Mouse (Mus musculus) hindbrain, embryonic 12.5 days (tissue): ENCODE results near the gene Rbm38. TPM values are rescaled to one million over a fixed set of nuclear protein-coding genes. Genes with fewer than 3 reads are reported as not detected.

ENCODE experiments used
- ATAC-seq: fragments of 200-750 bp; cut with Nextera tagmentation; 2 replicates; pipeline ENCODE4 v1.8.0; 2017; ENCODE audit warnings: moderate TSS enrichment; ENCODE audit not compliant: low FRiP score
- H3K27ac ChIP-seq: fragments of 300-500 bp; sonication (generic); 2 replicates; pipeline ENCODE4 v1.5.1; 2016; ENCODE audit warnings: mild to moderate bottlenecking
- H3K27me3 ChIP-seq: fragments of 300-500 bp; sonication (generic); 2 replicates; pipeline ENCODE4 v1.6.1; 2016; ENCODE audit warnings: mild to moderate bottlenecking
- H3K36me3 ChIP-seq: fragments of 300-500 bp; sonication (generic); 2 replicates; pipeline ENCODE4 v1.6.1; 2016; ENCODE audit warnings: mild to moderate bottlenecking
- H3K4me1 ChIP-seq: fragments of 300-500 bp; sonication (generic); 2 replicates; pipeline ENCODE4 v1.6.1; 2016
- H3K4me2 ChIP-seq: fragments of 300-500 bp; sonication (generic); replicated peaks from 2 replicates; pipeline ENCODE4 v1.6.1; 2016; ENCODE audit warnings: mild to moderate bottlenecking
- H3K4me3 ChIP-seq: fragments of 300-500 bp; sonication (generic); 2 replicates; pipeline ENCODE4 v1.5.1; 2016; ENCODE audit warnings: mild to moderate bottlenecking
- H3K9ac ChIP-seq: fragments of 300-500 bp; sonication (generic); 2 replicates; pipeline ENCODE4 v1.6.1; 2016; ENCODE audit warnings: mild to moderate bottlenecking, moderate library complexity
- H3K9me3 ChIP-seq: fragments of 300-500 bp; sonication (generic); replicated peaks from 2 replicates; pipeline ENCODE4 v1.6.1; 2016; ENCODE audit warnings: mild to moderate bottlenecking
- WGBS: fragments of 180-500 bp; shearing (Covaris S2); methylation state at CpG from one replicate; pipeline ENCODE4 v1.1.7; 2016; 5-methylcytosine and 5-hydroxymethylcytosine counted together
- polyA plus RNA-seq: library from polyadenylated mRNA; unstranded; fragments of >200 nt; fragmentation: Nextera tagmentation; extraction: Ambion mirVana; gene quantifications from 2 replicates; pipeline ENCODE4 v1.2.1, GENCODE M21; 2016

Gene Rbm38
- polyA plus RNA-seq, 1 experiment from 2014 or later: 44.8 TPM

DNA sequence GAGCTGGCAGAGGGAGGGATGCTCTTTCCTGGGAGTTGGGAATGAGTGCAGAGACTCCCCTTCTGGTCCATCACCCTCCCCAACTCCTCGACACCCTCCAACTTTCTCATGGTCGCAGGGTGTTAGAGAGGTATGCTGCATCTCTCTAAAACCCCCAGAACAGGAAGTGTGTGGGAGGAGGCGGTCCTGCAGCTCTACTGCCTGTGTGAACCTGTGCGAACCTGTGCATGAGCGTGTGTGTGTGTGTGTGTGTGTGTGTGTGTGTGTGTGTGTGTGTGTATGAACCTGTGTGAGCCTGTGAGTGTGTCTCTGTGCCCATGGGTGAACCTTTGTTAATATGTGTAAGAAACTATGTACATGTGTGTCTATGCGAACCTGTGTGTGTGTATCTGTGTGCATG lies 33.5 kb downstream of the Rbm38 start:
- 79% methylated on average over 6 of the region's 6 CpGs for WGBS
- Histone ChIP-seq H3K27me3 (peaks cover 3% of the 10 kb centered on the region; the same call in 1 of the 2 replicates), H3K4me2 (no peak overlapping the region), H3K9ac (no peak overlapping the region), H3K36me3 (no peaks in the 10 kb centered on the region), H3K27ac (no peak overlapping the region), H3K9me3 (no peaks in the 10 kb centered on the region), H3K4me1 (peaks cover 20% of the 10 kb centered on the region), H3K4me3 (no peak overlapping the region)
- no peak for ATAC-seq

DNA sequence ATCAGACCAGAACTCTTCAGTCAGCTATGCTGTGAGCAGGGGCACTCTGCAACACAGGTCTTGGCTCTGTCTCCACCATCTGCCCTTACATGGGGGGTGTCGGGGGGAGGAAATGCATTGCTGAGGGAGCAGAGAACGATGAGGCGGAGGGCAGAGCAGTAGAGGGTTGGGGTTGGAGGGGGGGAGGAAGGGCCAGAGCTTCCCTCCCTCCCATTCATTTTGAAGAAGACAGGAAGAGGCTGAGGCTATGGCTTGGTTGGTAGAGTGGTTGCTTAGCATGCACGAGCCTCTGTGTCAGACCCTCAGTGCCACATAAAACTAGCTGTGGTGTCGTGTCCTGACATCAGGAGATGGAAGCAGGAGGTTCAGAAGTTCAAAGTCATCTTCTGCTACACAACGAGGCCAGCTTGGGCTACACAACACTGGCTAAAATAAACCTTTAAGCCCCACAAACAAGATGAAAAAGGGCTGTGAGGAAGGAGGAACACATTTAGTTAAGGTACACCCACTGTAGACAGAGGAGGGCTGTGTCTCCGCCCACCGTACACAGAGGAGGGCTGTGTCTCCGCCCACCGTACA lies 36.1 kb downstream of the Rbm38 start:
- 80% methylated on average over 10 of the region's 10 CpGs for WGBS
- ATAC-seq: no peak

DNA sequence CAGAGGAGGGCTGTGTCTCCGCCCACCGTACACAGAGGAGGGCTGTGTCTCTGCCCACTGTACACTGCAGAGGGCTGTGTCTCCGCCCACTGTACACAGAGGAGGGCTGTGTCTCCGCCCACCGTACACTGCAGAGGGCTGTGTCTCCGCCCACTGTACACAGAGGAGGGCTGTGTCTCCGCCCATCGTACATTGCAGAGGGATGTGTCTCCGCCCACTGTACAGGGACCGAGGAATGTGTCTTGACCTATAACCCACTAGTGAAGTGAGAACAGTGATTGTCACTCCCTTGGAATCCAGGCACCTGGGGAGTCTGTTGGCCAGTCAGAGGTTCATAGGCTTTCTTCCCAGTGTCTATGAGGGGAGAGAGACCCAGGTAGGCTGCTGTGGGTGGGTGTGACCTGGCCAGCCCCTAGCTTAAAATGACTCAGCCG lies 36.6 kb downstream of the Rbm38 start:
- Histone ChIP-seq H3K4me2 (no peak overlapping the region), H3K27ac (no peak overlapping the region), H3K4me3 (no peak overlapping the region), H3K36me3 (no peaks in the 10 kb centered on the region), H3K9me3 (no peaks in the 10 kb centered on the region), H3K9ac (no peak overlapping the region), H3K4me1 (peaks cover 15% of the 10 kb centered on the region), H3K27me3 (peaks cover 3% of the 10 kb centered on the region; the same call in 1 of the 2 replicates)
- ATAC-seq: no peak
- WGBS: 76% methylated on average over 11 of the region's 11 CpGs

More for the DNA sequence above, 36.1 kb downstream of the Rbm38 start:
- no peaks in the 10 kb centered on the region for H3K36me3 ChIP-seq
- no peak overlapping the region for H3K9ac ChIP-seq
- no peak overlapping the region for H3K4me3 ChIP-seq
- H3K27me3 ChIP-seq: peaks cover 3% of the 10 kb centered on the region; the same call in 1 of the 2 replicates
- no peak overlapping the region for H3K4me2 ChIP-seq
- H3K4me1 ChIP-seq: peaks cover 15% of the 10 kb centered on the region
- H3K9me3 ChIP-seq: no peaks in the 10 kb centered on the region
- no peak overlapping the region for H3K27ac ChIP-seq

DNA sequence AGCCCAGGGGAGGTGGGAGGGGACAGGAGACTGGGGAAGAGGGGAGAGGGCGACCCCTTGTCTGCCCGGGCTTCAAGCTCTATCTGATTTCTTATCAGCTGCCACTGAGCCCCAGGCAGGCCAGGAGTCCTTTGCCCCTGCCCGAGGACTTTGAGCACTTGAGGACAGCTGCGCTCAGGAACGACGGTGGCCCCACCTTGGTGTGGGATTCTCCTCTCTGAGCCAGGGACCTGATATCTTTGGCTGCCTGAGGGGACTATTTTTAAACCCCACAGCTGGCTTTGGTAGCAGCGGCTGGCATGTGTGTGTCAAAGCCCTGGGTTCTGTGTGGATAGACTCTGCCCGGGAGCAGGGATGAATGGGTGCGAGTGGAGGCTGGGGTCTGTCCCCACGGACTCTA lies 37.3 kb downstream of the Rbm38 start:
- Histone ChIP-seq H3K27ac (no peak overlapping the region), H3K36me3 (no peaks in the 10 kb centered on the region), H3K9me3 (no peaks in the 10 kb centered on the region), H3K4me3 (no peak overlapping the region), H3K27me3 (peaks cover 3% of the 10 kb centered on the region; the same call in 1 of the 2 replicates), H3K4me2 (no peak overlapping the region), H3K4me1 (peaks cover 15% of the 10 kb centered on the region), H3K9ac (no peak overlapping the region)
- no peak for ATAC-seq
- WGBS: 71% methylated on average over 10 of the region's 10 CpGs

DNA sequence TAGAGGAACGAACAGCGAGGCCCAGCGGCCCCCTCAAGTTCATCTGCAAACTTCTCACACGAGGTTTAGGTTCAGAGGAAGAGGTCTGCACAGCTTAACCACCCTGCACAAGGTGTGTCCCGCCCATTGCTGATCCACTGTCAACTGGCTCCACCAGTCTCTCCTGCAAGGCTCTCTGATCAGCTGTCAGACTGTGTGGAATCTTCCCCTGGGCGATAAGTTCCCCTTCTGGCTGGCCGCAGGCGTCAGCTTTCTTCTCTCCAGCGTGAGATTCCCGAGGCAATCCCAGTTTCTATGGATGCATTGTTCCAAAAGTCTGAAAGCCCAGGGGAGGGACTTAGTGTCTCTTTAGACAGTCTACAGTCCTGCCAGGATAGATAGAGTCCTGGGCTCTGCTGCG lies 38.0 kb downstream of the Rbm38 start:
- Histone ChIP-seq H3K27ac (no peak overlapping the region), H3K9ac (no peak overlapping the region), H3K4me1 (peaks cover 15% of the 10 kb centered on the region), H3K36me3 (no peaks in the 10 kb centered on the region), H3K4me3 (no peak overlapping the region), H3K9me3 (no peaks in the 10 kb centered on the region), H3K27me3 (peaks cover 3% of the 10 kb centered on the region; the same call in 1 of the 2 replicates), H3K4me2 (no peak overlapping the region)
- ATAC-seq: no peak
- 37% methylated on average over 11 of the region's 11 CpGs for WGBS

DNA sequence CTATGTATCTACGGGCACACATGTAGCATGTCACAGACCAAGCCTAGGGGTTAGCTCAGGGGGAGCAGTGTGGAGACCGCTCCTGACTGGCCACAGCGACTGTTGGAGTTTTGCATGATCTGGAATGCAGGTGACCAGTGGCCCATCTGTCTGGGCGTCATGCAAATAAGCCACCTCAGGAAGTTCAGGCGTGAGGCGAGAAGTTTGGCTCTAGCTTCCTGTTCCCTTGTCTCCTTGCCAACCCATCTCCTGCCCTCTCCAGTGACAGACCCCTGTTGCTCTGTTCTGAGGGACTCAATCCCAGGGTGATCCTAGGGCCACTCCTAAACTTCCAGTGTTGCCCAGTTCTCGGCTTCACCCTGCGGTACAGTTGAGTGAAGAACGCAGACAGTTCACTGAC lies 40.2 kb downstream of the Rbm38 start:
- 84% methylated on average over 9 of the region's 9 CpGs for WGBS
- H3K4me3 ChIP-seq: no peak overlapping the region

DNA sequence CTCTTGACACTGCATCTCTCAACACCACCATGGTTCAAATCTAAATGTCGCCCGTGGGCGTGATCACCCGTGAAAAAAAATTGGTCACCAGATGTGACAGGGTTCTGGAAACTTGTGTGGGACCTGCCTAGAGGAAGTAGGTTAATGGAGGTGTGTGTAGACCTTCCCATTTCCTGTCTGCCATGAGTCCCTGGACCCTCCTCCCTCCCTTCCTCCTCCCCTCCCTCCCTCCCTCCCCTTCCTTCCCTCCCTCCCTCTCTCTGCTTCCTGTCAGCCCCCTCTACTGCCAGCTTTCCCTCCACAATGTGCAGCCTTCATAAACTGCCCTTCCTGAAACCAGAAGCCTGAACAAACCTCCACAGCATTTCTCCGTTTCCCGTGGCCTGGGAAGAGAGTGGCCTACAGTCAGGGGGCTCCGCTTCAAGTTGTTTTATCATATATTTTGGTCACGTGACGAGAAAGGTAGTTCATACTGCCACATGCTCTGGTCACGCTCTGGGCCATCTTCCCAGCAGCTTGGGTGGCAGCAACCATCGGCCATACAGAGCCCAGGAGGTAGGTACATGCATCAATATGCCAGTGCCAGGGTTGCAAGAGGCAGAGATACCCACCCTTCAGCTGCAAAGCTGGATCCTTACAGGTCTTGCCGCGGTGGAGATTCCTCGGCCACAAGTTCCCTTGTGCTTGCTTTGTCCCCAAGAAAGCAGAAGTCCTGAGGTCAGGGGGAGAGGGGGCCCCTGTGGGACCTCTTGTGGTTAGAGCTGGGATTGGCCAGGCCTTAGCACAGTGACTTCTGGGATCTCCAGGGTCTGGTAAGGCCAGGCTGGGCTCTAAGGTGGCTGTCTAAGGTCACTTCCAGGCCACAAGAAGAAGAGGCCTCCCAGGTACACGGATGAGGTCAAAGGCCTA lies 41.4 kb downstream of the Rbm38 start:
- H3K4me1 ChIP-seq: peaks cover 15% of the 10 kb centered on the region
- no peak overlapping the region for H3K9ac ChIP-seq
- H3K4me2 ChIP-seq: no peak overlapping the region
- H3K4me3 ChIP-seq: no peak overlapping the region
- WGBS: 72% methylated on average over 15 of the region's 15 CpGs
- H3K9me3 ChIP-seq: no peaks in the 10 kb centered on the region
- no peak for ATAC-seq
- H3K27ac ChIP-seq: no peak overlapping the region
- no peaks in the 10 kb centered on the region for H3K36me3 ChIP-seq
- peaks cover 3% of the 10 kb centered on the region; the same call in 1 of the 2 replicates for H3K27me3 ChIP-seq

More for the DNA sequence above, 40.2 kb downstream of the Rbm38 start:
- Histone ChIP-seq H3K27me3 (peaks cover 3% of the 10 kb centered on the region; the same call in 1 of the 2 replicates), H3K9me3 (no peaks in the 10 kb centered on the region), H3K4me1 (peaks cover 15% of the 10 kb centered on the region), H3K4me2 (no peak overlapping the region), H3K27ac (no peak overlapping the region), H3K36me3 (no peaks in the 10 kb centered on the region), H3K9ac (no peak overlapping the region)
- ATAC-seq: no peak

DNA sequence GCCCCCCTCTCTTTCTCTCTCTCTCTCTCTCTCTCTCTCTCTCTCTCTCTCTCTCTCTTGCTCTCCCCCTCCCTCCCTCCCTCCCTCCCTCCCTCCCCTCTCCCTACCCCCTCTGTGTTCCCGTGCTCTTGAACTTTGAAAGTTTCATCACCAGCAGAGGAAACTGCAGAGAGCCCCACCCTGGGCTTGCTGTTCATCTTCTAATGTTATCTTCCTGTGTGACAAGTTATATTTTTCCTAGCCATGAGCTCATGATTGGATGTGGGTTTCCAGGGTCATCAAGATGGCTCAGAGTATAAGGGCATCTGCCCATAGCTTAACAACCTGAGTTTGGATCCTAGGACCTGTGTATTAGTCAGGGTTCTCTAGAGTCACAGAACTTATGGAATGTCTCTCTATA lies 42.9 kb downstream of the Rbm38 start:
- H3K9ac ChIP-seq: no peak overlapping the region
- no peaks in the 10 kb centered on the region for H3K9me3 ChIP-seq
- 50% methylated on average over 1 of the region's 1 CpGs for WGBS
- H3K4me3 ChIP-seq: no peak overlapping the region
- no peak overlapping the region for H3K4me2 ChIP-seq
- H3K4me1 ChIP-seq: peaks cover 9% of the 10 kb centered on the region; the same call in 1 of the 2 replicates
- no peaks in the 10 kb centered on the region for H3K36me3 ChIP-seq
- no peak overlapping the region for H3K27ac ChIP-seq
- no peak for ATAC-seq
- H3K27me3 ChIP-seq: no peaks in the 10 kb centered on the region

DNA sequence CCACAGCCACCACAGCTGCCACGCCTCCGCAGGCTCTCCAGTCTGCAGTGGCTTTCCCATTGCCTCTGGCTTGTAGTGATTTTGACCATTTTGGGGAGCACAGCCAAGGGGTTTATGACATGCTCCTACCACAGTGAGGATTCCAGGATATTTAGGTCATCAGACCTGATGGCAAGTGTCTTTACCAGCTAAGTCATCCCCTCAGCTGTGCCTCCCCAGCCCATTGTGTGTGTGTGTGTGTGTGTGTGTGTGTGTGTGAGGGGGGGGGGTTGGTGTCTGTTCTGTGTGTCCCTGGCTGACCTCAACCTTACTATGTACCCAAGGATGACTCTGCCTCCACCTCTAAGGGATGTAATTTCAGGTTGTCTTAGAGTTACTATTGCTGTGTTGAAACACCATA lies 44.6 kb downstream of the Rbm38 start:
- Histone ChIP-seq H3K4me2 (no peak overlapping the region), H3K27me3 (no peaks in the 10 kb centered on the region), H3K9ac (no peak overlapping the region), H3K36me3 (no peaks in the 10 kb centered on the region), H3K27ac (no peak overlapping the region), H3K4me1 (peaks cover 6% of the 10 kb centered on the region; the same call in 1 of the 2 replicates), H3K4me3 (no peak overlapping the region), H3K9me3 (no peaks in the 10 kb centered on the region)
- 96% methylated on average over 2 of the region's 2 CpGs for WGBS
- no peak for ATAC-seq

DNA sequence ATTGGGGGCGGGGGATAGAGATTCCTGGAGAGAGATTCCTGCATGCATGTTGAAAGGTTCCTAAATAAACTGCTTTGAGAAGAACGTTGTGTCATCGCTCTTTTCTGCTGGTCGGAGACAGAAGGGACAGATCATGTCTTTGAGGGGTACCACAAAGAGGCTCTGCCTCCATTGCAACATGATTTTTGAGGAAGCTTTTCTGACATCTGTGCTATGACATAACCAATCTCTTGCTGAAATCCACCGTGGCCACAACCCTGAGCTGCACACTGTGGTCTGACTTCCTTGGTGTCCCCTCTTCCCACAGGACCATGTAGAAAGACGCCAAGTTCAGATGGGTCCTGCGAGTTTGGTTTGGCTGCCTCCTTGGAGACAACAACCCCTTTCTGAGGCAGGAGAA lies 52.6 kb downstream of the Rbm38 start:
- Histone ChIP-seq H3K9me3 (0 out of 2 replicates have a peak, but pooled peaks cover 5% of the 10 kb centered on the region), H3K36me3 (no peaks in the 10 kb centered on the region), H3K27ac (no peak overlapping the region), H3K4me1 (no peaks in the 10 kb centered on the region), H3K9ac (no peak overlapping the region), H3K27me3 (no peaks in the 10 kb centered on the region), H3K4me3 (no peak overlapping the region), H3K4me2 (no peak overlapping the region)
- 90% methylated on average over 7 of the region's 7 CpGs for WGBS
- ATAC-seq: no peak

DNA sequence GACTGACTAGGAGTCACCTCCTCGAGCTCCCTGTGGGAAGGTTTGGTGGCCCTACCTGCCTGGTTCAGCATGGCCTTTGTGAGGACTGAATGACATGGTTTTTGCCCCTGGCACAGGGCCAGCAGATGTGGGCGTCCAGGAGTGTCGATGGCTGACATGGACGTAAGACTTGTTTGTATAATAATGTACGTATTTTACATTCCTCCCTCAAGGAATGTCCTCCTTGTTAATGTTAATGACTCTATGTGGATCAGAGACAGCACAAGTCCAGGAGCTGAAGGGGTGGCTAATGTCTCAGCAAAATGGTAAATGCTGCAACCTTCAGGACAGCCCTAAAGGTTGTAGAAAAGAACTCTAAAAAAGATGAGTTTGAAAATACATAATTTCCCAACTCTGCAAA lies 53.4 kb downstream of the Rbm38 start:
- Histone ChIP-seq H3K4me3 (no peak overlapping the region), H3K9me3 (0 out of 2 replicates have a peak, but pooled peaks cover 5% of the 10 kb centered on the region), H3K9ac (no peak overlapping the region), H3K27ac (no peak overlapping the region), H3K36me3 (no peaks in the 10 kb centered on the region), H3K4me1 (no peaks in the 10 kb centered on the region), H3K27me3 (no peaks in the 10 kb centered on the region), H3K4me2 (no peak overlapping the region)
- ATAC-seq: no peak
- 78% methylated on average over 5 of the region's 5 CpGs for WGBS

DNA sequence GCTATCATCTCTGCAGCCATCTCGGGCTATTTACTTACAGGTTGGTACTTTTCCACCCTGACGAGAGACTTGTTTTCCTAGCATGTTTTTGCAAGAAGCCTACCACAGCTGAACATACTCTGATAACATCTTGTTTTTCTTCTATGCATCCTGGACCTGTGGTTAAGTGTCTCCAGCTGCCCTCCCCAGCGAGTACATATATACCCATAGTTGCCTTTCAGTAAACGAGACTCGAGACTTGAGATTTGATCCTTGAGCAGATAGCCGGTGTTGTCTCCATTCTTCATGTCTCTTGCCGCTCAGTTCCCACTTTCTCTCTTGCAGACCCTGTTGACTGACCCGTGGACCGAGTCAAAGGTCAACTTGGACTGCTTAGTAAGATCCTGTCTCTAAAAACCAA lies 56.6 kb downstream of the Rbm38 start:
- H3K27me3 ChIP-seq: 0 out of 2 replicates have a peak, but pooled peaks cover 10% of the 10 kb centered on the region
- no peaks in the 10 kb centered on the region for H3K4me1 ChIP-seq
- 0 out of 2 replicates have a peak, but pooled peaks cover 5% of the 10 kb centered on the region for H3K9me3 ChIP-seq
- no peak overlapping the region for H3K27ac ChIP-seq
- no peak overlapping the region for H3K4me3 ChIP-seq
- no peak for ATAC-seq
- H3K4me2 ChIP-seq: no peak overlapping the region
- H3K9ac ChIP-seq: no peak overlapping the region
- H3K36me3 ChIP-seq: no peaks in the 10 kb centered on the region
- 74% methylated on average over 9 of the region's 9 CpGs for WGBS
